Mouse (Mus musculus) olfactory bulb, adult 2 months (tissue): ENCODE data around the gene Fgf4. TPM values are rescaled to one million over a fixed set of nuclear protein-coding genes. Genes with fewer than 3 reads are reported as not detected.

ENCODE experiments used
- H3K27ac ChIP-seq: fragments of 200-500 bp; 2 replicates; pipeline ENCODE4 v1.5.1; 2012; ENCODE audit warnings: low read depth, low read length; ENCODE audit not compliant: insufficient read depth
- H3K4me1 ChIP-seq: fragments of 200-500 bp; 2 replicates; pipeline ENCODE4 v1.6.1; 2012; ENCODE audit warnings: low read length; ENCODE audit not compliant: control insufficient read depth, insufficient read depth
- H3K4me3 ChIP-seq: fragments of 200-500 bp; 2 replicates; pipeline ENCODE4 v1.5.1; 2012; ENCODE audit warnings: mild to moderate bottlenecking, low read depth, low read length, moderate library complexity; ENCODE audit not compliant: insufficient read depth
- CTCF ChIP-seq: fragments of 200-500 bp; IDR thresholded peaks from 2 replicates; pipeline ENCODE4 v1.5.1; 2012; ENCODE audit warnings: low read depth, mild to moderate bottlenecking, low read length, moderate library complexity; ENCODE audit not compliant: insufficient read depth
- POLR2A ChIP-seq: fragments of 200-500 bp; IDR thresholded peaks from 2 replicates; pipeline ENCODE4 v1.6.1; 2012; ENCODE audit warnings: mild to moderate bottlenecking, low read depth, low read length, moderate library complexity; ENCODE audit not compliant: insufficient read depth
- WGBS: fragments of 180-500 bp; shearing (Covaris S2); methylation state at CpG from one replicate; pipeline ENCODE4 v1.1.7; 2018; 5-methylcytosine and 5-hydroxymethylcytosine counted together
- polyA plus RNA-seq: library from polyadenylated mRNA; stranded (reverse); fragments of >200 nt; gene quantifications from 2 replicates; pipeline ENCODE4 v1.2.4, GENCODE M21; 2012; ENCODE audit warnings: low replicate concordance; ENCODE audit not compliant: missing spikeins, insufficient read depth, insufficient read length

The Fgf4 gene
- polyA plus RNA-seq, 1 experiment: not detected

DNA sequence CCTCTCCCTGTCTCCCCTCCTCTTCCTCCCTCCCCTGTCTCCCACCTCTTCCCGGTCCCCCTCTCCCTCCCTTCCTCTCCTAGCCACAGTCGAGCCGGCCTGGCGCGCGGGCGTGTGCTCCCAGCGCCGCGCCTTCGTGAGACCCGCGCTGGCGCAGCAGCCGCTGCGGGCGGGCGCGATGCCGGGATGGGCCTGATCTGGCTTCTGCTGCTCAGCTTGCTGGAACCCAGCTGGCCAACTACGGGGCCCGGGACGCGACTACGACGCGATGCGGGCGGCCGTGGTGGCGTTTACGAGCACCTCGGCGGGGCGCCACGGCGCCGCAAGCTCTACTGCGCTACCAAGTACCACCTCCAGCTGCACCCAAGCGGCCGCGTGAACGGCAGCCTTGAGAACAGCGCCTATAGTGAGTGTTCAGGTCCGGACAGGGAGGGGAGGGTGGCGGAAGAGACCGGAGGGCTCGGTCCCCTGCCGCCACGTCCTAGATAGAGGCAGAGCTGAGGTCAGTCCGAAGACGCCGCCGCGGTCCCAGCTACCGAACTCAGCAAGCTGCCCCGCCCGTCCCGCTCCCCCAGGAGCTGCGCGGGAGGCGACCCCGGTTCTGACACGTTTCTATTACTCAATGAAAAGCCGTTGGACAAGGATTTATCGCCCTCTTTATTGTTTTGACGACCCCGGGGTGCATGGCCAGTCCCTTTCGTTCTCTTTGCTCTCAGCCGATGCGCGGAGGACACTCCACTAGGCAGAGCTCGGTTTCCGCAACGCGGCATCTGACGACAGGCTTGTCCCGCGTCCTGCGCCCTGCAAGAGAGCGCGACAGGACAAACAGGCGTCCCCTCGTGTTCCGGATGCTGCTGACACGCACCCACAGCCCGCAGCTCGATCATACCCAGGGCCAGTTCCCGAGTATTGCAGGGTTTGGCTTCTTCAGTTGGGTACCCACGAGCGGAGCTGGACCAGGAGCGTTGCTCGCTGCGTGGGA is 8.4 kb upstream of the Fgf4 start:
- TF ChIP-seq CTCF: no peak
- no peak for TF ChIP-seq POLR2A
- peak overlapping the region; percentile 36 for H3K4me3 ChIP-seq
- H3K27ac ChIP-seq: no peak overlapping the region
- H3K4me1 ChIP-seq: peaks cover 11% of the 10 kb centered on the region
- under 1% methylated on average over 94 of the region's 94 CpGs for WGBS

- Histone ChIP-seq H3K4me3 (no peak overlapping the region), H3K27ac (no peak overlapping the region), H3K4me1 (no peaks in the 10 kb centered on the region)
- peak; percentile 35; the same call in 1 of the 2 replicates for TF ChIP-seq CTCF
- no peak for TF ChIP-seq POLR2A
- 39% methylated on average over 4 of the region's 4 CpGs for WGBS
Measured at GRCm38 (mm10) chr7:144846158-144846557, 1.0 kb upstream of the Fgf4 start.

DNA sequence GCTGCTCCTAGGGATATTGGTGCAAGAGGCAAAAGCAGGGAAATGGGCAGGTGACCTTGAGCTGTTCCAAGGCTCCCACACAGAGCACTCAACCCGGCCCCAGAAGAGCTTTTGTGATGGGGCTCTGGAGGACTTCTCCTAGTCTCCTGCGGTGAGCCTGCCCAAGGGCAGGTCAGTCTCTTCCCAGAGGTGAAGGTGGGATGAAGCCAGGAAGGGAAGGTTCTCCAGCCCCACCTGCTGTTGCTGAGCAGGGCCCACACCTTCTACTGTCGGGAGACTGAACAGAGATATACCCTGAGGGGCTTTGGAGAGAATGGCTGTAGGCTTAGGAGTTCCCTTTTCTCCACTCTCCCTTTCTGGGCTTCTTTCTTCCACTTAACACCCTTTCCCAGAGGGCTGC is 4.2 kb downstream of the Fgf4 start:
- no peak overlapping the region for H3K4me3 ChIP-seq
- 75% methylated on average over 3 of the region's 3 CpGs for WGBS
- TF ChIP-seq POLR2A (no peak), CTCF (no peak)
- H3K4me1 ChIP-seq: no peaks in the 10 kb centered on the region
- no peak overlapping the region for H3K27ac ChIP-seq

DNA sequence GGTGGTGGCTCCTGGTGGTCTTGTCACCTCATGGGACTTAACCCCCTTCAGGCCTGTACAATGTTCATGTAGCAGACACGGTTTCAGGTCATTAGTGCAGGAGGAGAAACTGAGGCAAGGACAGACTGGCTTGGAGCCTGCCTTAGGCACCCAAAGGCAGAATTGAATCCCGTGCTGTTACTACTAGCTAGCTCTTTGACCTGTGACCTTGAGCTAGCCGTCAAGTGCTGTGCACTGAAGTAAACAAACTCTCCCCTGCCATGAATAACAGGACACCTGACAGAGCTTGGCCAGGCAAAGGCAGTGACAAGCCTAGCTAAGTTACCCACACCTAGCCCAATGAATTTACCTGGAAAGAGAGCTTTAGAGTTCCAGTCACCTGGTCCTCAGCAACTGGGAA is 7.8 kb downstream of the Fgf4 start:
- 78% methylated on average over 3 of the region's 3 CpGs for WGBS
- H3K27ac ChIP-seq: no peak overlapping the region
- TF ChIP-seq POLR2A (no peak), CTCF (no peak)
- no peaks in the 10 kb centered on the region for H3K4me1 ChIP-seq
- H3K4me3 ChIP-seq: no peak overlapping the region

DNA sequence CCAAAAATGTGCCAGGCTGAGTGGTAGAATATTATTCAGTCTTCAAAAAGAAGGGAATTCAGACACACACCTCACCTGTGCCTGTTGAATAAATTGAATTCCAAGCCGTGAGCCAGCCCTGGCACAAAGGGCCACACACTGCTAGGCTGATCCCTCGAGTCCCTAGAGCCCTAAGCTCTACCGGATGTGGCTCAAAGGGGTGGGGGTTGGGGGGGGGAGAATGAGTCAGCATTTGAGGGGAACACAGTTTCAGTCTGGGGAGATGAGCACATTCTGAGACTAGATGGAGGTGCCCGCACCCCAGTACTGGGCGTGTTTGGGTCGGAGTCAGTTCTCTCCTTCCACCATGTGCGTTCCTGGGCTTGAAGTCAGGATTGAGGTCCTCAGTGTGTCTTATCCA is 10.0 kb downstream of the Fgf4 start:
- no peak for TF ChIP-seq CTCF
- TF ChIP-seq POLR2A: no peak
- H3K4me1 ChIP-seq: peaks cover 14% of the 10 kb centered on the region
- H3K27ac ChIP-seq: no peak overlapping the region
- 83% methylated on average over 7 of the region's 7 CpGs for WGBS
- no peak overlapping the region for H3K4me3 ChIP-seq

GRCm38 (mm10) chr7:144857826-144858342 is 10.7 kb downstream of the Fgf4 start:
- WGBS: 88% methylated on average over 3 of the region's 3 CpGs
- Histone ChIP-seq H3K4me1 (peaks cover 15% of the 10 kb centered on the region), H3K4me3 (no peak overlapping the region), H3K27ac (no peak overlapping the region)
- TF ChIP-seq POLR2A (no peak), CTCF (no peak)

GRCm38 (mm10) chr7:144858702-144859101 is 11.5 kb downstream of the Fgf4 start:
- no peak overlapping the region for H3K4me3 ChIP-seq
- WGBS: 97% methylated on average over 1 of the region's 1 CpGs
- TF ChIP-seq CTCF: no peak
- TF ChIP-seq POLR2A: no peak
- peaks cover 15% of the 10 kb centered on the region for H3K4me1 ChIP-seq
- no peak overlapping the region for H3K27ac ChIP-seq

DNA sequence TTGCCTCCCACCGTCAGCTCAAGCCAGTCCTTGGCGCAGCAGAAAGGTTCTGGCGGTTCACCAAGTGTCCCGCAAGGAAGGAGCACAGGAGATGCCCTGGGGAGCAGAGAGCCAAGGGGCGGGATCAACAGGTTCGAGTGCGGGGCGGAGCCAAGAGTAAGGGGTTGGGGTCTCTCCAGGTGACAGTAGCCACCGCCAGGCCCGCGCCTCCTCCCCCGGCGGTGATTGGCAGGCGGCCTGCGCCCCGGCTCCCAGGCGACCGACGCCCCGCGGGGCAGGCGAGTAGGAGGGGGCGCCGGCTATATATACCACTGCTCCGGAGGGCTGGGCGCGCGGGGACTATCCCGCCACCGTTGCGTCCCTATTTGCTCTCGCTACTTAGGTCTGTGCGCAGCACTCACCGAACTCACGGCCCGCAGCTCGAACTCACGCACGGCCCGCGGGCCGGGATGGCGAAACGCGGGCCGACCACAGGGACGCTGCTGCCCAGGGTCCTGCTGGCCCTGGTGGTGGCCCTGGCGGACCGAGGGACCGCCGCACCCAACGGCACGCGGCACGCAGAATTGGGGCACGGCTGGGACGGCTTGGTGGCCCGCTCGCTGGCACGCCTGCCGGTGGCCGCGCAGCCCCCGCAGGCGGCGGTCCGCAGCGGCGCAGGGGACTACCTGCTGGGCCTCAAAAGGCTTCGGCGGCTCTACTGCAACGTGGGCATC is 14.0 kb downstream of the Fgf4 start:
- Histone ChIP-seq H3K4me1 (peaks cover 15% of the 10 kb centered on the region), H3K4me3 (no peak overlapping the region), H3K27ac (no peak overlapping the region)
- TF ChIP-seq CTCF (no peak), POLR2A (no peak)
- 1% methylated on average over 72 of the region's 72 CpGs for WGBS

DNA sequence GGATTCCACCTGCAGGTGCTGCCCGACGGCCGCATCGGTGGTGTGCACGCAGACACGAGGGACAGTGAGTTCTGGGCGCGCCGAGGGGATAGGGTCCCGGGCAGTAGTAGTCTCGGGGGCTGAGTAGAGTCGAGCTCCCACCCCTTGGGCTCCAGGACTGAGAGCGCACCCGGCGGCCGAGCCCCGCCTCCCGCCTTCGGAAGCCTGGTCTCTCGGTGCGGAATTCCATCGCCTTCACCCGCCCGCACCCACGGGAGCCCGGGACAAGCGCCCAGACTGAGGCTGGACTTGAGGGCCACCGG is 14.6 kb downstream of the Fgf4 start:
- no peak for TF ChIP-seq POLR2A
- Histone ChIP-seq H3K4me3 (no peak overlapping the region), H3K27ac (no peak overlapping the region), H3K4me1 (peaks cover 15% of the 10 kb centered on the region)
- 1% methylated on average over 28 of the region's 28 CpGs for WGBS
